Mouse (Mus musculus) urinary bladder, postnatal 25 days (tissue): ENCODE measurements around the gene Mgat5b.
A peak's percentile ranks its signal among the peaks of the same experiment; 100 is the strongest.

Experiments used
- DNase-seq: peaks from one replicate; pipeline ENCODE4 v3.0.0; 2022; ENCODE audit warnings: low spot score

The Mgat5b gene

DNA sequence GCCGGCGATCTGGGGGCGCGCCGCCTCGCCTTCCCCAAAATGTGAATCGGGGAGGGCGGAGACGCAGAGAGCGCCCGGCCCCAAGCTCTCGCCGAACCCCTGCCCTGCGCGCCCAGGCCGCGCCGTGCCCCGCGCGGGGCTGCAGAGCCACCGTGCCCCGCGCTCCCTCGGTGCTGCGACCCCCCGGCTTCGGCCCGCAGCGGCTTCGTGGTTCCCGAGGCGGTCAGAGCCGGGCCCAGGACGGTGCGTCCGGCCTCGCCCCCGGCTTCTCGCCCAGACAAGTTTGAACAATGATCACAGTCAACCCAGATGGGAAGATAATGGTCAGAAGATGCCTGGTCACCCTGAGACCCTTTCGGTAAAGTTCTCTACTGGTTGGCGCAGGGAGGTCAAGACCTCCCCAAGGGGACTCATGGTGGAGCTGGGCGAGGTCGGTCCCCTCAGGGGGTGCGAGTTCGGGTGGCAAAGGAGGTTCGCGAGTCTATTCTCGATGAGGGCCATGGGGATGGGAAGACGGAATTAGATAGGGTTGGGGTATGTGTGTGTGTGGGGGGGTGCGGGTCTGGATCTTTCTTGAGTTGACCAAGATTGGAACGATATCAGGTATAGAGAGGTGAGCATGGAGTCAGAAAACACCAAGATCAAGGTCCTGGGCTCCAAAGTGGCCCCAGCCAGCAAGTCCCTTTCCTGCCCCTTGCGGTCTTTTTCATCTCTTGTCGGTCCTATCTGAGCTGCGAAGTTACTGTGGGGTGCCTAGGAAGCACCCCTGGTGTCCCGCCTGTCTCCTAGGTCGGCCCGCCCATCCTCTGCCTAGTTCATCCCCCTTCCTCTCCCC is 740 bp downstream of the Mgat5b start:
- no peak for DNase-seq

DNA sequence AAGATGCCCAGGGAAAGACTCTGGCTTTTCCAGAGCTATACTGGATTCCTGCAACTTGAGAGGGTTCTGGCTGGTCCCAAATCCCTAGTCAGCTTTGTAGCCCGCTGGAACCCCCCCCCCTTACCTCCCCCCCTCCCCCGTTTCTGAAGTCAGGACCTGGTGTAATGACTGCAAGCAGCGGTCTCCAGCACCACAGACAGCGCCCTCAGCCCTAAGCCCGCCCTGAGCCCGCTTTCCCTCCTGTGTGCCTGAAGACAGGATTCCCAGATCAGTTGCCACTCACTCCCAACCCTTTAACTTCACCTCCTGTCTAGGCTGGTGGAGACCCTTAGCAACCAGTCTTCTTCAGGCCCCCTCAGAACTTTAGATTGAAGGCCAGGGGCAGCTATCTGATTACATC is 2.1 kb downstream of the Mgat5b start:
- DNase-seq: no peak

DNA sequence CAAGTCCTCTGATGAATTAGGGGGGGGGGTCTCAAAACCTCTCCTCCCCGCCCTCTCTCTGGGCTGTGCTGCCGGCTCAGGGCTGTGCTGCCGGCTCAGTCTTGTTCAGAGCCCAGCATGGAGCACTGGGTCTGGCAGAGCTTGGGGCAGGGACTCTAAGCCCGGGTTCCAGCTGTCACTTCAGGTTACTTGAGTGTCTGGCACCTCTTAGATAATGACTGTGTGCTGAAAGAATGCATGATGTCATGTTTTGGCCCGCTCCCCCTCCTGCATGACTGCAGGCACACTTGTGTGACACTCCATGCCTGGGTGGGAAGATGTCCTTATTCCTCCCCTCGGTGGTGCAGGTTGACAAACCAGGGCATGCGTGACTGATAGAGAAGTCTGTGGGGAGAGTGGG is 3.4 kb downstream of the Mgat5b start:
- no peak for DNase-seq

DNA sequence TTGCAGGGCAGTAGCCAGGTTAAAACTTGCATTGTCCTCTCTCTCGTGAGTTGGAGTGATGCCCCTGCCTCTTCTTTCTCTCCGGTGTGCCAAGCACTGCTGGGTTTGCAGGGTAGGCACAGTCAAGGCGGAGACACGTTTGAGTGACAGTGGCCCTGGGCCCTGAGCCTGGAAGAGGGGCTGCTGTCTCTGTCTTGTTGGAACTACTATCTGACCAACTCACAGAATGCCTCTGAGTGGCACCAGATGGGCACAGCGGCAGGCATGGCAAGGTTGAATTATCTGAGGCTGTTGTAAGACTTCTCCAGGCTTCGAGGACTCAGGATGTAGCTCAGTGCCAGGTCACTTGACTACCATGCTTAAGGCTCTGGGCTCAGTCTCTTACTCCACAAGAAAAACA is 9.4 kb downstream of the Mgat5b start:
- DNase-seq: no peak

DNA sequence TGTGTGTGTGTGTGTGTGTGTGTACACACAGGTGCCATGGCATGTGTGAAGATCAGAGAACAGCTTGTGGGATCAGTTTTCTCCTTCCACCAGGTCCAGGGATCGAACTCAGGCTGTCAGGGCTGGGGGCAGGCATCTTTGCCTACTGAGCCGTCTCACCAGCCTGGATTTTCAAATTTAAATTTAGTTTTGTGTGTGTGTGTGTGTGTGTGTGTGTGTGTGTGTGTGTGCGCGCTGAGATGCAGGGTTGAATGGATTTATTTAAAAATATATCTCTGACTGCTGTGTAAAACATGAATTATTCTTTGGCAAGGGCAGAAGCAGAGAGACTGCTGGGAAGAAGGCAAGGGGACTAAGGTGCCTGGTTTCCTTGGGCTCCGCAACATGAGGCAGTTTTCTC is 16.2 kb downstream of the Mgat5b start:
- no peak for DNase-seq

DNA sequence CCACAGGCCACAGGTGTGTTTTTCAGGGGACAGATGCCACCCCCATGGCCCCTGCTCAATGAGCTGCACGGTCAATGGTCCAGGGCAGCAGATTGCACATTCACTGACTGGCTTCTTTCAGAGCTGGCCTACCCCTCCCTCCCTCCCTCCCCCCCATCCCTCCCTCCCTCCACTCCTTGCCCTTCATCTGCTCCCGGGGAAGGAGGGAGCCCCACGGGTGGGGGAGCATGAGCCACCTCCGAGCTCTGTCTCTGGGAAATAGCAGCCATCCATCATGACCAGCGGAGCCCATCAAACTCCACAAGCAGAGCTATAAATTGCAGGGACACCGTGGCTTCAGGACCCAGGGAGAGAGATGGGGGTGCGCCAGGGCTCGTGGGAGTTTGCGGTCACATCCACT is 16.7 kb downstream of the Mgat5b start:
- DNase-seq: no peak

DNA sequence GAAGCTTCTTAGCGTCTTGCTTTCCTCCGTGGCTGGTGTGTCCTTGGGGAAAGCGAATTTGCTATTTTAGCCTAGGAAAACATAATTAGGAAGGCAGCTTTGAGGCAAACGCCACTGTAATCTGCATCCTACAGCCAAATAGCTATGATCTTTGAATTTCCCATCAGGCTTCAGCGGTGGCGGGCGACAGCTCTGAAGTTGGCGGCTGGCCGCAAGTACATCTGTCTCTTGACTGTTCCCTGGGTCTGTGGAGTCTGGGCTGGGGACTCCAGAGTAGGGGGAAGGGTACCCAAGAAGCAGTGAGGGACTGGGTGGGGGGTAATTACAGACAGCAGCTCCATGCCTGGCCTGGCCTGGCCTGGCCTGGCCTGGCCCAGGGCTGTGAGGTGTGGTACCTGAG is 17.3 kb downstream of the Mgat5b start:
- DNase-seq: no peak

DNA sequence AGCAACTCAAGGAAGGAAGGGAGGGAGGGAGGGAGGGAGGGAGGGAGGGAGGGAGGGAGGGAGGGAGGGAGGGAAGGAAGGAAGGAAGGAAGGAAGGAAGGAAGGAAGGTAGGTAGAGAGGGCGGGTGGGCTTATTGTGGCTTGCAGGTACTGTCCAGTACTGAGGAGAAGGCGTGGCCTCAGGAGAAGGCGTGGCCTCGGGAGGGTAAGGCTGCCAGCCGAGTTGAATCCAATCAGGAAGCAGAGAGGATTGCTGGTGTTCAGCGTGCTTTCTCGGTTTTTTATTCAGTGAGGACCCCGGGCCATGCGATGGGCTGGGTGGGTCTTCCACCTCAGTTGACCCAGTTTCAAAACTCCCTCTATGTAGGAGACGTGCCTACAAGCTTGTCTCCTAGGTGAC is 18.5 kb downstream of the Mgat5b start:
- DNase-seq: no peak

DNA sequence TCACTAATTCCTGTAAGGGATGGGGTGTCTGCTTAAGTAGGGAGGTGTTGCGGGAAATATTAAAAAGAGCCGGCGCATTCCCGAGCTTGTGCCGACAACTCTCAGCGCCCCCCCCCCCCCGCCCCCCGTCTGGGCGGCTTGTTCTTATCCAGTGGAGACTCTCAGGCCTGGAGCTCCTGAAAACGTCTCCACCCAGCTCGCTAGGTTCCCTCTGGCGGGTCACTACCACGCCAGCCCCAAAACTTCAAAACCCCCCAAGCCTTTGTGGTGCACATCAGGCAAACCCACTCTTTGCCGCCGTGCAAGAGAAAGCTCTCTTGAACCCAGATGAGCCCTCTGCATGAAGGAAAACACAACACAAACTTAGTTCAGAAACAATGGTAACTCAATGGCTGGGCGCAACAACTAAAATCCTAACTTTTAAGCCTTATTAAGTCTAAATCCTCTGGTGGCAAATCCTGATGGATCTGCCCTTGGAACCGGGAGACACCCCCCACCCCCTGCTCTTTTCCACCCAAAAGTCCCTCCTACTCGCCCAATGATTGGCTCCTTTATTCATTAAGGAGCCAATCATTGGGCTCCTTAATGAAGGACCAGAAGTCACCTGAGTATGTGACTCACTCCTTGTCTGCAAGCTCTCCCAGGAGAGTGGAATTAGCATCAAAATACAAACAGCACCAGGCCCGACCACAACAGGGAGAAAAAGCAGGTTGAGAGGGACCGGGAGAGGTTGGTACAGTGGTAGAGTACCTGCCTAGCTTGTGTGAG is 21.6 kb downstream of the Mgat5b start:
- DNase-seq: no peak

DNA sequence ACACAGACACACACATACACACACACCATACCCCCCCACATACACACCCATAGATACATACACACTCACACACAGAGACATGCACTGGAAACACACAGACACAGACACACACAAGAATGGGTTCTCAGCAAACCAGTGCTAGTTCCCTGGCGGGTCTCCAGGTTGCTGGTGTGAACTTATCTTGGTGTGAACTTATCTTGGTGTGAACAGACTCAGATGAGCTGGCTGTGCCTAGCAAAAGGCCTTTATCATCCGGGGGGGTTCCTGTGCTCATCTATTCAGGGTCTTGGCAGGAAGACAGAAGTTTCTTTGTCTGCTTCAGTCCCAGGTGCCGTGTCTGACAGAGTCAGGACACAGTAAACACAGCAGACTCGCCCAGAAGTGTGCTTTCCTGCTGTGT is 25.7 kb downstream of the Mgat5b start:
- no peak for DNase-seq

DNA sequence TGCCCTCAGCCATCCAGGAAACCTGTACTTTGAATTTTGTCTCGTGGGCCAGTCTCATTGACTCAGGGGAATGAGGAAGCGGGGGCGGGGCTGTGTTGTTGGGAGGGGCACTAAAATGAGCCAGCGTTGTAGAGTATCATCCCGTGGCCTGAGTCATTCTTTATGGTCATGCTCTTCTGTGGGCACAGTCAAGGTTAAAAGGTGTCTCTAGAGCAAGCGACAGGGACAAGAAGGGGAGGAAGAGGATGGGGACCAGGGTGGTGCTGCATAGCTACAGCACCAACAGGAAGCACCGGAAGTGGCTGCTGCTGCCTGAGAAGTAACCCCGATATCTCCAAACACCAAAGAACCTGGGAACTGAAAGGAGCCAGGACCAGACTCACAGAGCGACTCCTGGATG is 31.2 kb downstream of the Mgat5b start:
- peak; percentile 11 for DNase-seq

DNA sequence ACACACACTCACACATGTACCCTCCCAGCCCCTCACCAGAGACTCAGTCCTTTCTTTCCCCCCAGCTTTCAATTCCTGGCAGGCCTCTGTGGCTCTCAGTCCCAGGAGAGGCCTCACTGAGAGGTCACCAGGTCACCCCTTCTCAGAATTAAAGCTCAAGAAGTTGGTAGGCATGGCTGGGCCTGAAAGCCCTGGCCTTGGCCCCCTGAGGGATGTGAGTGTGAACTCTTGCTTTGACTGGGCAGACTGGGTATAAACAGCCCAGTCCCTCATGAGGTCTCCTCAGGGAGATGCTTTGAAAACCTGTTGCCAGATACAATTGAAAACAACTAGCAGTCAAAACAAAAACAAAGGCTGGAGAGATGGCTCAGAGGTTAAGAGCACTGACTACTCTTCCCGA is 32.8 kb downstream of the Mgat5b start:
- no peak for DNase-seq

DNA sequence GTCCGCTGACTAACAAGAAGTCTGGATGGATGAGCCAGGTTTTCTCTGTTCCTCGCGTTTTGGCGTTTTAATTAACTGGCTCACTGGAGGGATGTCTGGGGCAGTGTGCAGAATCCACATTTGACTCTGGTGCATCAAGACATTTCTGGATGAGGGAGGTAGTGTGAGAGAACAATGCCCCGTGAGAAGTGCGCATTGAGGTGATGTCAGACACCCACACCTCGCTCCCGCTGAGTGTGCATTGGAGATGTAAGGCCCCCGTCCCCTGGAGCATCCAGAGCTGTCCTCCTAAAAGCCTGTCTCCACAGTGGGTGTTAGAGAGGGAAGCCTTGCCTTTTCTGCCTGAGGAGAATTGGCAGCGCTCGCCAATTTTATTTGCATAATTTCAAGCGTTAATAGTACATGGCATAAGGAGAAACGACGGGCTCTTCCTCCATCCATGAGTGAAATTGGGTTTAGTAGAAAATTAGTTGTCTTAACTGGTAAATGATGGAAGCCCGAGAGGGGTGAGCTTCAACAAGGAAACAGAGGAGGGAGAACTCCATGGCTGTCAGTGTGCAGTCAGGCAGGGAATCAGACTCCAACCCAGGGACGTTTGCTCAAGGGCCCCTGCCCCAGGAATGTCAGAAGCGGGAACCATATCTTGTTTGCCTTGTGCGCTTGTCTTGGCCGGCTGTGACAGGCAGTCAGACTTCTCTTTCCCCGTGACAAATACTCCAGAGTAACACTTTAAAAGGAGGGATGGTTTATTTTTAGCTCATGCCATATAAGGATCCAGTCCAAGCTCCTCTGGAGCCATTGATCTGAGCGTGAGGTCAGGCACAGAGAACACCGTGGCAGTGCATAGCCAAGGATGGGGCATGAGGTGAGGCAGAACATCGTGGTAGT is 35.8 kb downstream of the Mgat5b start:
- no peak for DNase-seq

DNA sequence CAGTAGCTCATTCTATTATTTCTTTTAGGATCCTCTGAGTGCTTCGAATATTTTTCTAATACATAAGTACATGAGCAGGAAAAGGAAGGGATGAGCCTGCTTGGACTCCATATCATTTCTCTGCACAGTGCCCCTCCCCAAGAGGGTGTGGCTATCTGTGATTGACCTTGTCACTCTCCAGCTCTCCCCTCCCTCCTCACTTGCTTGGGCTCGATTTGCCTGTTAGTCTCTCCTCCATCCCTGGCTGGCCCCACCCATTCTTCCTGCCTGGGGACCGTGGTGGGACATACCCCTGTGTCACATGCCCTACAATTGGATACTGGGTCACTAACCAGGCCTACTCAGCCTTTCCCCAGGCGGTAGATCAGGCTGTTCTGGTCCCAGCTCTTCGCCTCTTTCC is 39.9 kb downstream of the Mgat5b start:
- no peak for DNase-seq

DNA sequence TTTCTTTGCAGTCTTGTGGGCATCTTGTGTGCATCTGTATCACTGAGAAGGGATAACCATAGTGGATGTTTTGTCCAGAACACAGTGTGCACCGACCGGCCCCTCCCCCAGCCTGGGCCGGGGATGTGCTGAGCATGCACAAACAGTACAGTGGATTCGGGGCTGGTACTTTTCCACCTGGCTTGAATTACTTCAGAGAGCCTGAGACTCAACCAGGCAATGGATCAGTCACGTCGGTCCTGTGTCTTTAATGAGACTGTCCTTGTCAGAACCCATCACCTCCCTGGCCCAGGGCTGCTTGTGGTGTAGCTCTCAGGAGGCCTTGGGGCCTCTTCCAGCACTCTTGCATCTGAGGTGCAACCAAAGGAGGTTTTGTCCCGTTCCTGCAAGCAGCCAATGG is 46.4 kb downstream of the Mgat5b start:
- no peak for DNase-seq

DNA sequence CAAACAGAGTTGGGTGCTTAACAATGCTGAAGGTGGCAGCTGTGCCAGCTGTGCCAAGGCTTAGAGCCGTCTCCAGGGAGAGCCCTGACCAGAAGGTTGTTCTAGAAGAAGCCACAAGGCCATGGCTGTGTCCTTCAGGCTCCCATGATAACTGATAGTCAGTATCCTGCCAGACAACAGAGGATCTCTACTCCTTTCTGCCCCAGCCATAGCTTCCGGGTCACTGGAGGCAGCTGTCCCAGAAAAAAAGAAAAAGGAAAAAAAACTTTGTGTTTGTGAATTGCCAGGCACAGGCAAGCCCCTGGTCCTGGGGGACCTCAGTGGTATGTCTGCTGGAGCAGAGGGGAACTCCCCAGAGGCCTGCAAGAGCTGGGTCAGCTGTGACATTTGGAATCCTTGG is 47.3 kb downstream of the Mgat5b start:
- no peak for DNase-seq

DNA sequence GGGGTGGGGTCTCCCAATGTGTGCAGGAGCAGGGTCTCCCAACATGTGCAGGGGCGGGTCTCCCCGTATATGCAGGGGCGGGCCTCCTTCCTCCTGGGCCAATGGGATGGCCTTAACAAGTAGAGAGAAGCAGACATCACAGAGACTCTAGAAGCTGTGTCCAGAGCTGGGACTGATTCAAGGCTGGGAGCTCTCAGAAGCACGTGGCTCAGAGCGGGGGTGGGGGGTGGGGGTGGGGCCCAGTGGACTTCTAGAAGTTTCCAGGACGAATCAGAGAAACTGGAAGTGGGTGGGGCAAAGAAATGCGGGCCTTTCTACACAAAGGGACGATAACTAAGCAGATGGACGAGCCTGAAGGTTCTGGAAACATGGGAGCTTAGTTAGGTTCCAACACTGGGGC is 49.9 kb downstream of the Mgat5b start:
- DNase-seq: no peak

DNA sequence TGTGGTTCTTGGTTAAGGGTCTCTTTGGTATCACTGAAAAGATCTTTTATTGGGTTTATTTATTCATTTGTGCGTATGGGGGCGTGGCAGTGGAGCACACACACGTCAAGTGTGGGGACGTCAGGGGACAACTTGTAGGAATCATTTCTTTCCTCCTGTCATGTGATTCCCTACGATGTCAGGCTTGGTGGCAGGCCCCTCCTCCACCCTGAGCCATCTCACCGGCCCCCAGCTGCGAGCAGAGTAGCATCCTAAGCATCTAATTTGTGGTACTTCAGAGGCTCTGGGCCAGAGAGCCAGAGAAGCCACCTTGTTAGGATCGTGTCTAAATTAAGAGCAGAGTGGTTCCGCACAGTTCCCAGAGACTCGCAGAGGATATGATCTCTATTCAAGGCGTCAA is 50.8 kb downstream of the Mgat5b start:
- DNase-seq: no peak

DNA sequence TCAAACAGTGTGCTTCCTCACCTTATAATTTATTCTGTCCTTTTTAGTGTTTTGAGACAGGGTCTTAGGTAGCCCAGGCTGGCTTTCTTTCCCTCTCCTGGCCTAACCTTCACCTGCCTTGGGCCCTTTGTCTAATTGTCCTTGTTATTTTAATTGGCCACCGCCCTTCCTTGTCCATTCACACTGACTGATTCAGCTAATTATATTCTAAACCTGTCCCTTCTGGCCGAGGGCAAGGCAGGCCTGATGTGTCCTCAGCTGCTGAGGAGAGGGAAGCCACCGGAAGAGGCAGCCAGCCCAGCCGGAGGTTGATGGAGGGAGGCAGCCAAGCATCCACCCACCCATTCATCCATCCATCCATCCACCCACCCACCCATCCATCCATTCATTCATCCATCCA is 52.2 kb downstream of the Mgat5b start:
- no peak for DNase-seq

DNA sequence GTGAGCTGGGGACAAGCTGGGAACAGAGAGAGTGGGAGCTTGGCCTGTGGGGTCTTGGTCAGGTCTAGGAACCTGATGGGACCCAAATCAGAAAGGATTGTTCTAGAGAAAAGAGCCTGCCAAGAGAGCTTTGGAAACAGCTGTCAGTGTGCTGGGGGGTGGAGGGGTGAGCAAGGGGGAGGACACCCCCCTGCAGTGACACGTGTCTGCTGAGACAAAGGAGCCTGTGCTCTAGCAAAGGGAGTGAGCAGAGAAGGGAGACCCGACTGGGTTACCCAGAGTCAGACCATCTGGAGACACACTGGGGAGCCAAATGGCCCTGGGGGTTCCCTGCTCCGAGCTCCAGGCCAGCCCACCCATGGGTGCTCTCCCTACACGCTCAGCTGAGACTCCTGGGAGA is 54.2 kb downstream of the Mgat5b start:
- no peak for DNase-seq

DNA sequence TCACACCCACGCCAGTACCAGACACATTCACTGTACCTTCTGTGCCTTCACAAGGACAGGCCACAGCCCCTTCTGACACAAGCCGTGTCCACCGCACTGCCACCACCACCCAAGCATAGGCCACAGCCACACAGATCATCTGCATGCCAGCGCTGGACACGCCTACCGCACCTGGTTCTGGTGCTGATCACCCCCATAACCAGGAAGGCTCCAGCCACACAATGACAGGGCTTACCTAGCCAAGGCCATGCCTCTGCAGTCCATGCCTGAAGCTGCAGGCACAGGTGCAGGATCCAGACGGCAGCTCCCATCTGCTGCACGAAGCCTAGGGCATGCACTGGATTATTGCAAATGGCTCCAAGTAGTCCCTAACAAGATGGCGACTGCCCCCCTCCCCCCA is 54.8 kb downstream of the Mgat5b start:
- no peak for DNase-seq

DNA sequence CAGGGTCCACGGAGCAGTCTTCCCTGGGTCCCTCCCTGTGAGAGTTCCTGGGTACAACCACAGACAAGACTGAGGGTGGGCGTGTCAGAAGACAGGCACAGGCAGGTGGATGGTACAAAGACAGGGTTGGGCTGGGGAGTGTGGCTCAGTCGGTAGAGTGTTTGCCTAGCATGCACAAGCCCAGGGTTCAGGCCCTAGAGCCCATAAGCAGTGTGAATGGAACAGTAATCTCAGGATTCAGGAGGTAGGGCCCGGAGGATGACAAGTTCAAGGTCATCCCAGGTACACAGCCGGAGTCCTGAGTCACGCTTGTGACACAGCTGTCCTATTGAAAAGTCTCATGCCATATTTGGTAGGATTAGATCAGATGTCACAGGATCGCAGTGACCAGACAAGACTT is 55.7 kb downstream of the Mgat5b start:
- DNase-seq: no peak

DNA sequence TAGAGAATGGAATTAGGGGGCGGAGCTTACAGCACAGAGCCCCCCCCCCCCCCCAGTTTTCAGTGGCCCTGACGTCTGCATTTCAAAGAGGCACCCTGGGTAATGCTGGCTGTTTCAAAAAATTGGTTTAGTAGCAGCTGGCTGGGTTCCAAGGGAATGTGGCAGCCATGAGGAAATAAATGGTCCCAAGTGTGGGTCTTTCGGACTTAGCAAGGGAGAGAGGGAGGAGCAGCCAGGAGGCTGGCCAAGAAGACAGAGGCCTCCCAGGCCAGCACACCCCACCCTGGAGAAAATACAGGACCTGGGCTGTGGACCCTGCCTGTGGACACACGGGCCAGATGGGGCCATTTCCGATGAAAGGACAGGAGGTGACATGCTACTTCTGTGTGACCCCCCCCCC is 61.6 kb downstream of the Mgat5b start:
- no peak for DNase-seq
